Mouse (Mus musculus): Measurements from ENCODE around the gene Wdr90. TPM values are rescaled to one million over a fixed set of nuclear protein-coding genes. Genes with fewer than 3 reads are reported as not detected.
A peak's percentile ranks its signal among the peaks of the same experiment; 100 is the strongest.

Wdr90 gene
- total RNA-seq, 1 experiment, result 24.7 TPM

DNA sequence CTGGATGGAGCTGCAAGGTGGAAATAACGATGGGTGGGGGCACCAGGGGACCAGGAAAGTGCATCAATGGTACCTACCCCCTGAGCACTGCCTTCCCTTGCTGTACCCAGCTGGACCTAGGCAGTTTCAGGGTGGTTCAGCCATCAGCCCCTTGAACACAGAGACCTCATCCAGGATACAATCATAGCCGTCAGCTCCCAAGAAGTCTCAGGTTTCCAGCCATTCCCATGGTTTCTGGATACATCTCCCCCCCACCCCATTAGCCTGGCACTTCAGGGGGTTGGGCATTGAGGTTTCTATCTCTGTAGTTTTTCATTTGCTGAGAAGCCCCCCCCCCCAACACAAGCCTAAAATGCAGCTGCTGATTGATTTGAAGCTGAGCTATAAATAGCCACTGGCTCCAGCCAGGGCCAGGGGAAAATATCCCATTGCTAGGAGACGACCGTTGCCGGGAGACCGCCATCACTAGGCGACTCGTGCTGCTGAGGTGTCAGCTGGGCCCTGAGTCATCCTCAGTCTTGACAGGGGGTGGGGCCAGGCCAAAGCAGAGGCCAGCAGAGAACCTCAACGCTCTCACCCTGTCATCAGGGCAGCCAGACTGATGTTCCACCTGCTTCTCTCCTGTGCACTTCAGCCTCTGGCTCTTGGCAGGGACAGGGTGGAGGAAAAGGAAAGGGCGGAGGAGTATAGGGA lies 58.3 kb downstream of the Wdr90 start:
- Histone ChIP-seq H3K9ac (ENCODE audit: insufficient read depth, low read depth, low read length, poor library complexity, severe bottlenecking) (no peak overlapping the region), H3K27ac (ENCODE audit: insufficient read depth, low read depth, low read length, poor library complexity, severe bottlenecking) (no peak overlapping the region)
- in situ Hi-C loops (cut with MboI; ENCODE audit: low sequenced_read_pairs in 2 of 2, unreplicated experiment in 2 of 2), result no loop called here

GRCm38 (mm10) chr17:25801029-25801428 lies 60.3 kb downstream of the Wdr90 start:
- Histone ChIP-seq H3K4me1 (ENCODE audit: control insufficient read depth in 2 of 2, insufficient read depth in 2 of 2, low read length in 2 of 2, poor library complexity in 1 of 2) (peaks cover 3% of the 10 kb centered on the region in 2 experiments; a peak in 2 of 4 replicates), H3K27ac (ENCODE audit: insufficient read depth, low read depth, low read length, poor library complexity, severe bottlenecking) (no peak overlapping the region), H3K36me3 (ENCODE audit: control insufficient read depth, insufficient read depth, low read length, poor library complexity, severe bottlenecking) (no peaks in the 10 kb centered on the region), H3K9me3 (ENCODE audit: control insufficient read depth, insufficient read depth, low read depth, low read length) (no peaks in the 10 kb centered on the region), H3K4me3 (ENCODE audit: insufficient read depth in 1 of 2, low read depth in 1 of 2, low read length in 2 of 2, poor library complexity in 1 of 2, severe bottlenecking in 1 of 2) (no peak overlapping the region), H3K9ac (ENCODE audit: insufficient read depth, low read depth, low read length, poor library complexity, severe bottlenecking) (no peak overlapping the region)
- in situ Hi-C loops (cut with MboI; ENCODE audit: low sequenced_read_pairs in 2 of 2, unreplicated experiment in 2 of 2), result no loop called here
- no peak for DNase-seq (ENCODE audit: low read depth, low spot score)
- TF ChIP-seq ZC3H11A (IDR thresholded peaks at IDR 0.05; ENCODE audit: borderline replicate concordance, low read depth, low read length), result peak; percentile 97
- no peak for TF ChIP-seq MAFK (IDR thresholded peaks at IDR 0.05; ENCODE audit: insufficient read depth, low read depth, low read length)

More for the DNA sequence above, 58.3 kb downstream of the Wdr90 start:
- Histone ChIP-seq H3K36me3 (ENCODE audit: control insufficient read depth, insufficient read depth, low read length, poor library complexity, severe bottlenecking) (no peaks in the 10 kb centered on the region), H3K4me1 (ENCODE audit: control insufficient read depth in 2 of 2, insufficient read depth in 2 of 2, low read length in 2 of 2, poor library complexity in 1 of 2) (peaks cover 0 to 3% of the 10 kb centered on the region in 2 experiments; a peak in 1 of 4 replicates), H3K9me3 (ENCODE audit: control insufficient read depth, insufficient read depth, low read depth, low read length) (no peaks in the 10 kb centered on the region), H3K4me3 (ENCODE audit: insufficient read depth in 1 of 2, low read depth in 1 of 2, low read length in 2 of 2, poor library complexity in 1 of 2, severe bottlenecking in 1 of 2) (no peak overlapping the region)
- DNase-seq (ENCODE audit: low read depth, low spot score), result no peak
- no peak for TF ChIP-seq ZNF384 (IDR thresholded peaks at IDR 0.05; ENCODE audit: low read depth, low read length)

GRCm38 (mm10) chr17:25796951-25797369 lies 64.3 kb downstream of the Wdr90 start, which contains the start of gene Metrn:
TSS of gene Metrn (minus strand) at chr17:25797136.
- TF ChIP-seq MAFK (IDR thresholded peaks at IDR 0.05; ENCODE audit: insufficient read depth, low read depth, low read length), result no peak
- TF ChIP-seq HCFC1 (IDR thresholded peaks at IDR 0.05; ENCODE audit: borderline replicate concordance, insufficient read depth, low read length), result no peak
- no peak for TF ChIP-seq ZNF384 (IDR thresholded peaks at IDR 0.05; ENCODE audit: low read depth, low read length)
- no peak for TF ChIP-seq ZC3H11A (IDR thresholded peaks at IDR 0.05; ENCODE audit: borderline replicate concordance, low read depth, low read length)
- no peak for TF ChIP-seq CHD2 (IDR thresholded peaks at IDR 0.05; ENCODE audit: low read depth, low read length)
- in situ Hi-C loops (cut with MboI; ENCODE audit: low sequenced_read_pairs in 2 of 2, unreplicated experiment in 2 of 2), result no loop called here
- DNase-seq (ENCODE audit: low read depth, low spot score), result no peak
- Histone ChIP-seq H3K4me1 (ENCODE audit: control insufficient read depth in 2 of 2, insufficient read depth in 2 of 2, low read length in 2 of 2, poor library complexity in 1 of 2) (peaks cover 3 to 7% of the 10 kb centered on the region in 2 experiments; a peak in 2 of 4 replicates), H3K9ac (ENCODE audit: insufficient read depth, low read depth, low read length, poor library complexity, severe bottlenecking) (peak within 1 kb of the TSS; percentile 60), H3K36me3 (ENCODE audit: control insufficient read depth, insufficient read depth, low read length, poor library complexity, severe bottlenecking) (peaks cover 4% of the 10 kb centered on the region; the same call in 1 of the 2 replicates), H3K9me3 (ENCODE audit: control insufficient read depth, insufficient read depth, low read depth, low read length) (no peaks in the 10 kb centered on the region), H3K27ac (ENCODE audit: insufficient read depth, low read depth, low read length, poor library complexity, severe bottlenecking) (no peak within 1 kb of the TSS), H3K4me3 (ENCODE audit: insufficient read depth in 1 of 2, low read depth in 1 of 2, low read length in 2 of 2, poor library complexity in 1 of 2, severe bottlenecking in 1 of 2) (peak within 1 kb of the TSS; percentile 68 to 76)

- no peak for DNase-seq (ENCODE audit: low read depth, low spot score)
- H3K9ac ChIP-seq (ENCODE audit: insufficient read depth, low read depth, low read length, poor library complexity, severe bottlenecking), result peak overlapping the region; percentile 60
- H3K4me1 ChIP-seq (ENCODE audit: control insufficient read depth in 2 of 2, insufficient read depth in 2 of 2, low read length in 2 of 2, poor library complexity in 1 of 2), result peaks cover 3 to 9% of the 10 kb centered on the region in 2 experiments; a peak in 2 of 4 replicates
- TF ChIP-seq CHD2 (IDR thresholded peaks at IDR 0.05; ENCODE audit: low read depth, low read length) (no peak), ZNF384 (IDR thresholded peaks at IDR 0.05; ENCODE audit: low read depth, low read length) (no peak), HCFC1 (IDR thresholded peaks at IDR 0.05; ENCODE audit: borderline replicate concordance, insufficient read depth, low read length) (no peak), ZC3H11A (IDR thresholded peaks at IDR 0.05; ENCODE audit: borderline replicate concordance, low read depth, low read length) (no peak), MAFK (IDR thresholded peaks at IDR 0.05; ENCODE audit: insufficient read depth, low read depth, low read length) (no peak)
- no peak overlapping the region for H3K27ac ChIP-seq (ENCODE audit: insufficient read depth, low read depth, low read length, poor library complexity, severe bottlenecking)
- in situ Hi-C loops (cut with MboI; ENCODE audit: low sequenced_read_pairs in 2 of 2, unreplicated experiment in 2 of 2), result no loop called here
- no peaks in the 10 kb centered on the region for H3K9me3 ChIP-seq (ENCODE audit: control insufficient read depth, insufficient read depth, low read depth, low read length)
- H3K4me3 ChIP-seq (ENCODE audit: insufficient read depth in 1 of 2, low read depth in 1 of 2, low read length in 2 of 2, poor library complexity in 1 of 2, severe bottlenecking in 1 of 2), result peak overlapping the region; percentile 68 to 76
- peaks cover 4% of the 10 kb centered on the region; the same call in 1 of the 2 replicates for H3K36me3 ChIP-seq (ENCODE audit: control insufficient read depth, insufficient read depth, low read length, poor library complexity, severe bottlenecking)
These were observed 65.0 kb downstream of the Wdr90 start for GRCm38 (mm10) chr17:25796211-25796771.
